Mouse (Mus musculus) intestine, postnatal 0 days (tissue): ENCODE results near the gene Rnf224. TPM values are rescaled to one million over a fixed set of nuclear protein-coding genes. Genes with fewer than 3 reads are reported as not detected.

Experiments used
- ATAC-seq: fragments of 200-750 bp; cut with Nextera tagmentation; 2 replicates; pipeline ENCODE4 v1.8.0; 2017; ENCODE audit warnings: mild to moderate bottlenecking, moderate TSS enrichment, moderate library complexity
- H3K27ac ChIP-seq: fragments of 300-500 bp; sonication (generic); 2 replicates; pipeline ENCODE4 v1.5.1; 2014; ENCODE audit warnings: mild to moderate bottlenecking, low read depth, low read length, moderate library complexity
- H3K27me3 ChIP-seq: fragments of 300-500 bp; sonication (generic); replicated peaks from 2 replicates; pipeline ENCODE4 v1.6.1; 2014; ENCODE audit warnings: low read length, mixed read lengths; ENCODE audit not compliant: control insufficient read depth, insufficient read depth
- H3K36me3 ChIP-seq: fragments of 300-500 bp; sonication (generic); 2 replicates; pipeline ENCODE4 v1.6.1; 2014; ENCODE audit warnings: mild to moderate bottlenecking, moderate library complexity; ENCODE audit not compliant: control insufficient read depth, insufficient read depth
- H3K4me1 ChIP-seq: fragments of 300-500 bp; sonication (generic); replicated peaks from 2 replicates; pipeline ENCODE4 v1.6.1; 2014; ENCODE audit warnings: antibody characterized with exemption, low read length, mixed read lengths; ENCODE audit not compliant: control insufficient read depth, insufficient read depth
- H3K4me2 ChIP-seq: fragments of 300-500 bp; sonication (generic); replicated peaks from 2 replicates; pipeline ENCODE4 v1.6.1; 2014; ENCODE audit warnings: low read depth, mild to moderate bottlenecking, moderate library complexity
- H3K4me3 ChIP-seq: fragments of 300-500 bp; sonication (generic); 2 replicates; pipeline ENCODE4 v1.5.1; 2014; ENCODE audit warnings: low read depth, low read length
- H3K9ac ChIP-seq: fragments of 300-500 bp; sonication (generic); 2 replicates; pipeline ENCODE4 v1.6.1; 2014; ENCODE audit warnings: mild to moderate bottlenecking, low read depth, low read length
- H3K9me3 ChIP-seq: fragments of 300-500 bp; sonication (generic); 2 replicates; pipeline ENCODE4 v1.6.1; 2016; ENCODE audit warnings: mixed run types; ENCODE audit not compliant: control insufficient read depth
- CTCF ChIP-seq: sonication (generic); IDR thresholded peaks from 2 replicates; pipeline ENCODE4 v1.5.1; 2016; ENCODE audit warnings: low read depth, mild to moderate bottlenecking, control low read depth, antibody characterized with exemption, moderate library complexity
- WGBS: fragments of 180-500 bp; shearing (Covaris S2); extraction: QIAGEN DNeasy Blood & Tissue Kit; methylation state at CpG from one replicate; pipeline ENCODE4 v1.1.7; 2014; 5-methylcytosine and 5-hydroxymethylcytosine counted together
- polyA plus RNA-seq: library from polyadenylated mRNA; unstranded; fragments of >200 nt; fragmentation: Nextera tagmentation; extraction: Ambion mirVana; gene quantifications from 2 replicates; pipeline ENCODE4 v1.2.1, GENCODE M21; 2015

Rnf224 gene
- polyA plus RNA-seq, 1 experiment from 2014 or later: 0.09 TPM

GRCm38 (mm10) chr2:25225811-25226379 is 10.7 kb downstream of the Rnf224 start:
- H3K4me3 ChIP-seq: peak overlapping the region; percentile 87; the same call in 1 of the 2 replicates
- WGBS: 69% methylated on average over 8 of the region's 8 CpGs
- H3K4me1 ChIP-seq: peaks cover 9% of the 10 kb centered on the region; the same call in 1 of the 2 replicates
- TF ChIP-seq CTCF: no peak
- peak overlapping the region; percentile 94 for H3K27ac ChIP-seq
- peaks cover 12% of the 10 kb centered on the region; the same call in 1 of the 2 replicates for H3K36me3 ChIP-seq
- H3K9ac ChIP-seq: no peak overlapping the region
- no peaks in the 10 kb centered on the region for H3K27me3 ChIP-seq
- H3K4me2 ChIP-seq: peak overlapping the region; percentile 64
- no peak for ATAC-seq
- H3K9me3 ChIP-seq: no peaks in the 10 kb centered on the region

- peak; percentile 87 for ATAC-seq
- H3K4me2 ChIP-seq: peak overlapping the region; percentile 64
- peak overlapping the region; percentile 94 for H3K27ac ChIP-seq
- no peaks in the 10 kb centered on the region for H3K9me3 ChIP-seq
- H3K27me3 ChIP-seq: no peaks in the 10 kb centered on the region
- peaks cover 12% of the 10 kb centered on the region; the same call in 1 of the 2 replicates for H3K36me3 ChIP-seq
- 0 out of 2 replicates have a peak, but pooled peaks have one; percentile 15 for TF ChIP-seq CTCF
- H3K4me1 ChIP-seq: peaks cover 9% of the 10 kb centered on the region; the same call in 1 of the 2 replicates
- peak overlapping the region; percentile 51 for H3K9ac ChIP-seq
- H3K4me3 ChIP-seq: peak overlapping the region; percentile 87
- WGBS: 2% methylated on average over 41 of the region's 41 CpGs
Observed at GRCm38 (mm10) chr2:25224766-25225752, 11.5 kb downstream of the Rnf224 start.

GRCm38 (mm10) chr2:25224492-25224765 is 12.2 kb downstream of the Rnf224 start, which contains the start of gene Tubb4b:
TSS of gene Tubb4b (minus strand) at chr2:25224702.
- ATAC-seq: no peak
- Histone ChIP-seq H3K27me3 (no peaks in the 10 kb centered on the region), H3K4me3 (peak within 1 kb of the TSS; percentile 87), H3K4me2 (peak within 1 kb of the TSS; percentile 68), H3K4me1 (peaks cover 9% of the 10 kb centered on the region; the same call in 1 of the 2 replicates), H3K27ac (peak within 1 kb of the TSS; percentile 99), H3K9ac (peak within 1 kb of the TSS; percentile 90), H3K9me3 (no peaks in the 10 kb centered on the region), H3K36me3 (peaks cover 12% of the 10 kb centered on the region; the same call in 1 of the 2 replicates)
- WGBS: under 1% methylated on average over 17 of the region's 17 CpGs
- peak; percentile 54 for TF ChIP-seq CTCF

- no peaks in the 10 kb centered on the region for H3K9me3 ChIP-seq
- H3K36me3 ChIP-seq: peaks cover 12% of the 10 kb centered on the region; the same call in 1 of the 2 replicates
- 2% methylated on average over 38 of the region's 53 CpGs for WGBS
- peak overlapping the region; percentile 90 for H3K9ac ChIP-seq
- TF ChIP-seq CTCF: no peak
- peak overlapping the region; percentile 68 for H3K4me2 ChIP-seq
- no peaks in the 10 kb centered on the region for H3K27me3 ChIP-seq
- peaks cover 6% of the 10 kb centered on the region; the same call in 1 of the 2 replicates for H3K4me1 ChIP-seq
- peak; percentile 71 for ATAC-seq
- H3K4me3 ChIP-seq: peak overlapping the region; percentile 87
- H3K27ac ChIP-seq: peak overlapping the region; percentile 99
Observed at GRCm38 (mm10) chr2:25223681-25224491, 12.7 kb downstream of the Rnf224 start.

GRCm38 (mm10) chr2:25221331-25221772 is 15.2 kb downstream of the Rnf224 start:
- Histone ChIP-seq H3K4me3 (no peak overlapping the region), H3K9ac (no peak overlapping the region), H3K27ac (no peak overlapping the region), H3K27me3 (no peaks in the 10 kb centered on the region), H3K36me3 (peaks cover 12% of the 10 kb centered on the region; the same call in 1 of the 2 replicates), H3K4me2 (no peak overlapping the region; the same call in 1 of the 2 replicates), H3K9me3 (no peaks in the 10 kb centered on the region), H3K4me1 (0 out of 2 replicates have a peak, but pooled peaks cover 3% of the 10 kb centered on the region)
- ATAC-seq: no peak
- WGBS: 71% methylated on average over 5 of the region's 5 CpGs
- no peak for TF ChIP-seq CTCF
